Mouse (Mus musculus) neural tube, embryonic 12.5 days (tissue): ENCODE measurements around the gene Gtf3a. TPM values are rescaled to one million over a fixed set of nuclear protein-coding genes. Genes with fewer than 3 reads are reported as not detected.
"Not testable (repeated sequence)": the region's sequence is repeated elsewhere in the genome, so short reads cannot be mapped to it uniquely, and the experiment has no call there.

Experiments
- ATAC-seq: fragments of 200-750 bp; cut with Nextera tagmentation; 2 replicates; pipeline ENCODE4 v1.8.0; 2017; ENCODE audit warnings: low read depth, mild to moderate bottlenecking, moderate TSS enrichment, moderate library complexity; ENCODE audit not compliant: low FRiP score
- H3K27ac ChIP-seq: fragments of 300-500 bp; sonication (generic); 2 replicates; pipeline ENCODE4 v1.5.1; 2016
- H3K27me3 ChIP-seq: fragments of 300-500 bp; sonication (generic); replicated peaks from 2 replicates; pipeline ENCODE4 v1.6.1; 2016; ENCODE audit warnings: mild to moderate bottlenecking
- H3K36me3 ChIP-seq: fragments of 300-500 bp; sonication (generic); 2 replicates; pipeline ENCODE4 v1.6.1; 2016; ENCODE audit warnings: mild to moderate bottlenecking
- H3K4me1 ChIP-seq: fragments of 300-500 bp; sonication (generic); 2 replicates; pipeline ENCODE4 v1.6.1; 2016
- H3K4me2 ChIP-seq: fragments of 300-500 bp; sonication (generic); replicated peaks from 2 replicates; pipeline ENCODE4 v1.6.1; 2016; ENCODE audit warnings: mild to moderate bottlenecking
- H3K4me3 ChIP-seq: fragments of 300-500 bp; sonication (generic); 2 replicates; pipeline ENCODE4 v1.5.1; 2016
- H3K9ac ChIP-seq: fragments of 300-500 bp; sonication (generic); 2 replicates; pipeline ENCODE4 v1.6.1; 2016; ENCODE audit warnings: mild to moderate bottlenecking
- H3K9me3 ChIP-seq: fragments of 300-500 bp; sonication (generic); 2 replicates; pipeline ENCODE4 v1.6.1; 2016; ENCODE audit warnings: mild to moderate bottlenecking
- WGBS: fragments of 180-500 bp; shearing (Covaris S2); methylation state at CpG from one replicate; pipeline ENCODE4 v1.1.7; 2016; 5-methylcytosine and 5-hydroxymethylcytosine counted together
- polyA plus RNA-seq: library from polyadenylated mRNA; unstranded; fragments of >200 nt; fragmentation: Nextera tagmentation; extraction: Ambion mirVana; gene quantifications from 2 replicates; pipeline ENCODE4 v1.2.1, GENCODE M21; 2016

The Gtf3a gene
- polyA plus RNA-seq, 1 experiment from 2014 or later = 98.4 TPM

DNA sequence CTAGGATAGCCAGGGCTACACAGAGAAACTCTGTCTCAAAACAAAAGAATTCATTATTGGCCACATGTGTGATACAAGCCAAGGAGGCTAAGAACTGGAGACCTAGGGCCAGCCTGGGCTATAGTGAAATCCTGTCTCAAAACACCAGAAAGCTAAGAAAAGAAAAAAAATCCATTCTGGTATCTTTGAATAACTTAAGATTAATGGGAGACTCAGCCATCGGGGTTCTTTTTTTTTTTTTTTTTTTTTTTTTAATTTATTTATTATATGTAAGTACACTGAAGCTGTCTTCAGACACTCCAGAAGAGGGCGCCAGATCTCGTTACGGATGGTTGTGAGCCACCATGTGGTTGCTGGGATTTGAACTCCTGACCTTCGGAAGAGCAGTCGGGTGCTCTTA lies 31.1 kb upstream of the Gtf3a start:
- peaks cover 16% of the 10 kb centered on the region for H3K4me1 ChIP-seq
- WGBS = 88% methylated on average over 6 of the region's 6 CpGs
- H3K9me3 ChIP-seq, H3K27me3 ChIP-seq, H3K36me3 ChIP-seq, H3K4me3 ChIP-seq, H3K9ac ChIP-seq, ATAC-seq, H3K4me2 ChIP-seq, H3K27ac ChIP-seq: not testable (repeated sequence)

GRCm38 (mm10) chr5:146919874-146920273 lies 28.6 kb upstream of the Gtf3a start:
- H3K4me3 ChIP-seq = peak overlapping the region; percentile 23; the same call in 1 of the 2 replicates

GRCm38 (mm10) chr5:146920314-146921161 lies 27.9 kb upstream of the Gtf3a start:
- peak overlapping the region; percentile 67 for H3K4me2 ChIP-seq
- WGBS = 1% methylated on average over 25 of the region's 27 CpGs
- H3K36me3 ChIP-seq = no peaks in the 10 kb centered on the region
- no peaks in the 10 kb centered on the region for H3K27me3 ChIP-seq
- H3K9me3 ChIP-seq = no peaks in the 10 kb centered on the region
- peak overlapping the region; percentile 40 for H3K9ac ChIP-seq
- H3K27ac ChIP-seq = no peak overlapping the region
- peak overlapping the region; percentile 23 for H3K4me3 ChIP-seq
- peak; percentile 58 for ATAC-seq
- H3K4me1 ChIP-seq = peaks cover 16% of the 10 kb centered on the region

More at GRCm38 (mm10) chr5:146919874-146920273, 28.6 kb upstream of the Gtf3a start:
- no peak overlapping the region for H3K27ac ChIP-seq
- H3K36me3 ChIP-seq = no peaks in the 10 kb centered on the region
- peak overlapping the region; percentile 67 for H3K4me2 ChIP-seq
- H3K27me3 ChIP-seq = no peaks in the 10 kb centered on the region
- peak; percentile 56 for ATAC-seq
- H3K9ac ChIP-seq = 0 out of 2 replicates have a peak overlapping the region, but pooled peaks have one; percentile 40
- H3K4me1 ChIP-seq = peaks cover 16% of the 10 kb centered on the region
- H3K9me3 ChIP-seq = no peaks in the 10 kb centered on the region
- 6% methylated on average over 6 of the region's 6 CpGs for WGBS

- H3K4me3 ChIP-seq = no peak overlapping the region; the same call in 1 of the 2 replicates
- ATAC-seq = no peak
- peaks cover 16% of the 10 kb centered on the region for H3K4me1 ChIP-seq
Measured at GRCm38 (mm10) chr5:146921224-146921623, 27.2 kb upstream of the Gtf3a start.

DNA sequence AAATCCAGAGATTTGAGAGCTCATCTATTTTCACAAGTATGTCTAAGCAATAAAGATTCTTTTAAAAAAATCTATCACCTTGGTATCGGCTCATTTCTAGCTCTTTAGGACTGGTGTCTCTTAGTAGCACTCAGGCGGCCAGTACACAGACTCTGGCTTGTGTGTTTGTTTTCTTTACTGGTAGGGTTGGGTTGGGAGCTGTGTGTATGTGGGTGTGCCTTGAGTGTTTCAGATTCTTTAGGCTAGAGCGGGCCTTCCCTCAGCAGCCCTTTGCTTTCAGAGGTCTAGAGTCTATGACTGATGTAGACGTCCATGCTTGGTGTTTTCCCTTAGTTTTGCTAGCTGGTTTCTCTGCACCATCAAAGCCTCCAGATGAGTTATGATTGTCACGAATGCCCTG lies 24.9 kb upstream of the Gtf3a start:
- Histone ChIP-seq H3K4me2 (no peak overlapping the region), H3K4me1 (peaks cover 16% of the 10 kb centered on the region), H3K27ac (no peak overlapping the region), H3K4me3 (no peak overlapping the region), H3K9me3 (no peaks in the 10 kb centered on the region), H3K36me3 (no peaks in the 10 kb centered on the region), H3K27me3 (no peaks in the 10 kb centered on the region), H3K9ac (no peak overlapping the region)
- 78% methylated on average over 5 of the region's 5 CpGs for WGBS
- ATAC-seq = no peak

More at GRCm38 (mm10) chr5:146921224-146921623, 27.2 kb upstream of the Gtf3a start:
- H3K4me2 ChIP-seq = peak overlapping the region; percentile 67
- 33% methylated on average over 8 of the region's 8 CpGs for WGBS
- no peak overlapping the region for H3K9ac ChIP-seq
- H3K9me3 ChIP-seq = no peaks in the 10 kb centered on the region
- H3K27me3 ChIP-seq = no peaks in the 10 kb centered on the region
- H3K27ac ChIP-seq = no peak overlapping the region
- no peaks in the 10 kb centered on the region for H3K36me3 ChIP-seq

DNA sequence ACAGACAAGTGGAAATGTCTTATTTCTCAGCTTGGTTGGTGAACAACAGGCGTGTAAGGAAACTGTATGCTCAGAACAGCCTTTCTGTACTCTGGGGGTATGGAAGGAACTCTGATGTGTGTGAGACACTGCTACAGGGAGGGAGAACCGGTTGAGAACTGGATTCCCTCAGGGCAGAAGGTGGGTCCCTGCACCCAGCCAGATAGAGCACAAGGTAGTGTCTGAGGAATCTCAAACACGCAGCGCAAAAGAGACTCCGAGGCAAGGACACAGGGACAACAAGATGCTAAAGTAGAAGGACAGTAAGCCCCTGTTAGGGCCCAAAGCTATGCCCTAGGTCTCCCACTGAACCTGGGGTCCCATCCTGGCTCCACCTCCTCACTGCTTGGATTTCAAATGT lies 21.8 kb upstream of the Gtf3a start:
- no peak overlapping the region for H3K4me2 ChIP-seq
- H3K27me3 ChIP-seq = no peaks in the 10 kb centered on the region
- 89% methylated on average over 5 of the region's 5 CpGs for WGBS
- no peak overlapping the region for H3K9ac ChIP-seq
- no peak for ATAC-seq
- no peak overlapping the region for H3K27ac ChIP-seq
- no peaks in the 10 kb centered on the region for H3K9me3 ChIP-seq
- H3K36me3 ChIP-seq = no peaks in the 10 kb centered on the region
- H3K4me3 ChIP-seq = no peak overlapping the region
- no peaks in the 10 kb centered on the region for H3K4me1 ChIP-seq

DNA sequence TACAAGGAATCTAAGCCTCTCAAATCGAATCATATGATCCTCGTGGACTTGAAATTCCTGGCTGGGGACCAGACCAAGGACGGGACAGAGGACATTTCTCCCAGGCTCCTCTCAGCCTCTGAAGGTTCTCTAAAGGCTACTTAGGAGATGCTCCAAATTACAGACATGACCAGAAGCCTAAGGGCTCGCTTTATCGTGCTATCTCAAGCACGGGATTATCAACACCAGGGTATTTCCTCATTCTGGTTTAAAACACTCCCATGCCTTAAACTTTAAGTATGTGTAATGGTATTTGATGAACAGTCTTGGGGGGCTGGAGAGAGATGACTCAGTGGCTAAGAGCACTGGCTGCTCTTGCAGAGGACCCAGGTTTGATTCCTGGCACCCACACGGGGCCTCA lies 17.0 kb upstream of the Gtf3a start:
- Histone ChIP-seq H3K4me1 (no peaks in the 10 kb centered on the region), H3K9me3 (no peaks in the 10 kb centered on the region), H3K27ac (no peak overlapping the region), H3K4me3 (no peak overlapping the region), H3K4me2 (no peak overlapping the region), H3K27me3 (no peaks in the 10 kb centered on the region), H3K36me3 (no peaks in the 10 kb centered on the region), H3K9ac (no peak overlapping the region)
- 93% methylated on average over 7 of the region's 7 CpGs for WGBS
- ATAC-seq = no peak

GRCm38 (mm10) chr5:146931904-146932553 lies 16.4 kb upstream of the Gtf3a start:
- Histone ChIP-seq H3K27ac (no peak overlapping the region), H3K9ac (no peak overlapping the region), H3K4me3 (no peak overlapping the region), H3K36me3 (no peaks in the 10 kb centered on the region), H3K9me3 (no peaks in the 10 kb centered on the region), H3K27me3 (no peaks in the 10 kb centered on the region), H3K4me2 (no peak overlapping the region), H3K4me1 (no peaks in the 10 kb centered on the region)
- ATAC-seq = no peak
- 77% methylated on average over 16 of the region's 16 CpGs for WGBS

DNA sequence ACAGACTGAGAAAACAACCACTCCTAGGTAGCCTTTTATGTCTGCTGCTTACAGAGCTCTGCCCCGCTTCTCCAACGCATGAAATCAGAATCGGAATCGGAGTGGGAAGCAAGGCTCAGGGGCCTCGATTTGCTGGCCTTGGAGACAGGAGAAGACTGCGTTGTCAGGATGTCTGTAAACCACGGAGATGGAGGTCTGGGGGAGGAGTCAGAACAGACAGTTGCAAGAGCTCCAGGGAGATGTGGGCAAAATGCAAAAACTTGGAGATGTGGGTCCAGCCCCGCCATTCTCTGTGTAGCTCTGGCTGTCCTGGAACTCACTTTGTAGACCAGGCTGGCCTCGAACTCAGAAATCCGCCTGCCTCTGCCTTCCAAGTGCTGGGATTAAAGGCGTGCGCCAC lies 15.0 kb upstream of the Gtf3a start:
- no peaks in the 10 kb centered on the region for H3K4me1 ChIP-seq

DNA sequence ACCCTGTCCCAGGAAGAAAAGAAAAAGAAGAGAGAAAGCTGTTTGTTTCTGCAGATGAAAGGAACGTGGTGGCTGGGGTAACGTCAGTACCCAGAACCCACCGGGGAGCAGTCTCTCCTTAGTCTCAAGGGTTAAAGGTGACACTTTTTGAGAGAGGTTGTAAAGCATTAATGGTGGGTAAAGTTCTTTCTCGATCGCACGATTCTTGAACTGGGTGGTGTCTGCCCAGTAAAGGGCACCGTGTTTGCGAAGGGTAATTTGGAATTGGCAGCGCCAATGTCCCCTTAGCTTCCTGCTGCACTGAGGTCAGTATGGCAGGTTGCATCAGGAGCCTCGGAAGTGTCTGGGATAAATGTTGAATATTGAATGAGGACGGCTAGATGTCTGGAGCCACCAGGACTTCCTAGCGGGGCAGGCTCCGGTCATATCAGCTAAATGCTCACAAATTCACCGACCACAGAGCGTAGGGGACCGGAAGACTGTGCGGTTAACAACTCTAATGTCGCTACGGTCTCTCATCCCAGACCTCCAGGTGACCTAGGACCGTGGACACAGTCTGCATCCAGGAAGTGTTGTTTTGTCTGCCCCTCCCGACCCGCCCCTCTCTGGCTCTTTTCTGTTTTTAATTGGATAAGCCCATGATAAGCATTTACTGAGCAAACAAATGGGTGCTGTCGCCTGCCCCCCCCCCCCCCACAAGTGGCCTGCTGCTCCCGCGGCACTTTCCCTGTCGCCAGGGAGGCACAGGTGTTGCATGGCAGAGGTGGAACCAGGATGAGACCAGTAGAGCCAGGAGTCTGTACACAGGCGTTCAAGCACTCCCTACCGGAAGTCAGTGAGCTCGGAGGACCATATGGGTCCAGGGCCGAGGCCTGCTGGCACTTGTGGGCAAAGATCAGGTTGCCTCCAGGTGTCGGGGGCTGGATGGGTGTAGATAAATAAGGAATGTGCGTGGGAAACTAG lies 10.6 kb upstream of the Gtf3a start:
- Histone ChIP-seq H3K27ac (no peak overlapping the region), H3K4me1 (no peaks in the 10 kb centered on the region), H3K27me3 (no peaks in the 10 kb centered on the region), H3K4me2 (no peak overlapping the region), H3K4me3 (no peak overlapping the region), H3K9ac (no peak overlapping the region), H3K9me3 (no peaks in the 10 kb centered on the region), H3K36me3 (no peaks in the 10 kb centered on the region)
- no peak for ATAC-seq
- WGBS = 88% methylated on average over 32 of the region's 32 CpGs

More for the DNA sequence above, 15.0 kb upstream of the Gtf3a start:
- no peaks in the 10 kb centered on the region for H3K36me3 ChIP-seq
- no peak for ATAC-seq
- H3K9me3 ChIP-seq = no peaks in the 10 kb centered on the region
- 88% methylated on average over 12 of the region's 12 CpGs for WGBS
- H3K4me2 ChIP-seq = no peak overlapping the region
- H3K27me3 ChIP-seq = no peaks in the 10 kb centered on the region
- no peak overlapping the region for H3K9ac ChIP-seq
- H3K27ac ChIP-seq = no peak overlapping the region
- no peak overlapping the region for H3K4me3 ChIP-seq

DNA sequence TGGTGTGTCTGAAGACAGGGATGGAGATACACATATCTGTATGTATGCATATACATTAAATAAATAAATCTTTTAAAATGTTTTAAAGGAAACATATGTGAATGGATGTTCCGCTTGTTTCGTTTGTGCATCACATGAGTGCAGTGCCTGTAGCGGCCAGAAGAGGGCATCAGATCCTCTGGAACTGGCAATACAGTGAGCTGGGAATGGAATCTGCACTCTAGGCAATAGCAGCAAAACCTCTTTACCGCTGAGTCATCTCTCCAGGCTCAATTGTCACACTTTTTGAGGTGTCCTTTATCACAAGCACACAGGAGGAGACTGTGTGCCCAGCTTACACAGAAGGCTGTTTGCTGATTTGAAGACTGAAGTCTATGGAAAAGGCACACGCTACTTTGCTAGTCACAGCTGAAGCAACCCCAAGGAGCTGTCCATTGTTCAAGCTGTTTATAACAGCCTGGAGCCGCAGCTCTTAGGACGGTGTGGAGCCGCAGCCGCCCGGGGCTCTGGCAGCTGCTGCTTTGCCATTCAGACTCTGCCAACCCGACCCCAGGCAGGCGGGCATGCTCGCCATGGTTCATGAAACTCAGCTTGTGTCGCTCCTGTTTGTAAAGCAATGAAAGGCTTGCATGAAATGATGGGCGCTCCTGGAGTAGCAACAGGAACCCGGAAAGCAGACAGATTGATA lies 9.2 kb upstream of the Gtf3a start:
- ATAC-seq = peak; percentile 85
- no peaks in the 10 kb centered on the region for H3K27me3 ChIP-seq
- no peak overlapping the region for H3K4me2 ChIP-seq
- no peaks in the 10 kb centered on the region for H3K36me3 ChIP-seq
- no peak overlapping the region for H3K9ac ChIP-seq
- 63% methylated on average over 16 of the region's 16 CpGs for WGBS
- H3K4me1 ChIP-seq = no peaks in the 10 kb centered on the region
- no peak overlapping the region for H3K27ac ChIP-seq
- H3K4me3 ChIP-seq = no peak overlapping the region
- no peaks in the 10 kb centered on the region for H3K9me3 ChIP-seq
